Mouse (Mus musculus): ENCODE results near the gene Nsg2.

Gene Nsg2

DNA sequence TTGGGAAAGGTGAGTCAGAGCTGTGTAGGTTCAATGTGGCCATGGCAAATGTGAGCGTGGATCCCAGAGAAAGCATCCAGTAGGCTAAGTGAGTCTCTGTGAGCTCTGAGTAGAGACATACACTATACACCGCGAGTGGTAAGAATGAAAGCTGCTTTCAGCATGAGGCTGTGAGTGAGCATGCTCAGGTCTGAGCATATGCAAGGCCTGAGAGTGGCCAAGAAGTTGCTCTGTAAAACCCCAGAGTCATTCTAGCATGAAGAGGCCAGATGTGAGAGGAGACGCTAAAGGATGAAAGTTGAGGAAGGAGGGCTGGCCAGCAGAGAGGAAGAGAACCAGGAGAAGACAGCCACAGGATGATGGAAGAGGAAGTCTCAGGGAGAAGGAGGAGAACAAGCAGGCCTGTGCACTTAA is 12.8 kb downstream of the Nsg2 start:
- DNase-seq (ENCODE audit: low spot score): no peak

DNA sequence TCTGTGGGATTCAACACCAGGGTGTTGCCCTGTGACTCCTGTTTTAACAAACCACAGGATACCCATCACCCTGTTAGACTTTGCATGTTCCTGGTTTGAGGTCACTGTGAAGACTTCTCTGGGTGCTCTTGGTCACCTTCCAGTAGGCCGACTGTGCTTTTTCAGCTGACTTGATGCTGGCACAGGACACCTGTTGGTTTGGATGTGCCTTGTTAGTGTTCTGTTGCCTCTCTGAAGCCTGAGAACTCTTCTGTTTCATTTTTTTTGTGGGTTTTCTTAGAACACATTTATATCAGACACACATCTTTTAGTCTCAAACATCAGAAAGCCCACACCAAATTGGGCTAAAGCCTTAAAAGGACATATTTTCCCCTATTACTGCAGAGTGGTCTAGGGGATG is 13.3 kb downstream of the Nsg2 start:
- DNase-seq (ENCODE audit: low spot score): no peak

DNA sequence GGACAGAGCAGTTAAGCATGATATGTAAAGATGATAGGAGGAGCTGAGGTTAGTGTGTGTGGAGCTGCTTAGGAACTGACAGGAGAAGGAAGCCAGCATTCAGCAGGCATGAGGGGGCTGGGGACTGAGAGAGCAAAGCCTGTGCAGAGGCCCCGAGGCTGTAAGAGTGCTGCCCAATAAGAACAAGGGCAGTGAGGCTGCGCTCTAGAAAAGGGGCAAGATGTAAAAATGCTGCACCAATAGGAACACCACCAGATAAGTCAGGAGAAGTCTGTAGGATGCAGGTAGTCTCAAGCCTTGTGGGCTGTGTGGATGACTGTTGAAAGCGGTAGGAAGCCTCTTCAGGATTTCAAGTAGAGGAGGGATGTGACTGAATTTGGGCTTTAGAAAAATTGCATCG is 17.9 kb downstream of the Nsg2 start:
- DNase-seq (ENCODE audit: low spot score): no peak

DNA sequence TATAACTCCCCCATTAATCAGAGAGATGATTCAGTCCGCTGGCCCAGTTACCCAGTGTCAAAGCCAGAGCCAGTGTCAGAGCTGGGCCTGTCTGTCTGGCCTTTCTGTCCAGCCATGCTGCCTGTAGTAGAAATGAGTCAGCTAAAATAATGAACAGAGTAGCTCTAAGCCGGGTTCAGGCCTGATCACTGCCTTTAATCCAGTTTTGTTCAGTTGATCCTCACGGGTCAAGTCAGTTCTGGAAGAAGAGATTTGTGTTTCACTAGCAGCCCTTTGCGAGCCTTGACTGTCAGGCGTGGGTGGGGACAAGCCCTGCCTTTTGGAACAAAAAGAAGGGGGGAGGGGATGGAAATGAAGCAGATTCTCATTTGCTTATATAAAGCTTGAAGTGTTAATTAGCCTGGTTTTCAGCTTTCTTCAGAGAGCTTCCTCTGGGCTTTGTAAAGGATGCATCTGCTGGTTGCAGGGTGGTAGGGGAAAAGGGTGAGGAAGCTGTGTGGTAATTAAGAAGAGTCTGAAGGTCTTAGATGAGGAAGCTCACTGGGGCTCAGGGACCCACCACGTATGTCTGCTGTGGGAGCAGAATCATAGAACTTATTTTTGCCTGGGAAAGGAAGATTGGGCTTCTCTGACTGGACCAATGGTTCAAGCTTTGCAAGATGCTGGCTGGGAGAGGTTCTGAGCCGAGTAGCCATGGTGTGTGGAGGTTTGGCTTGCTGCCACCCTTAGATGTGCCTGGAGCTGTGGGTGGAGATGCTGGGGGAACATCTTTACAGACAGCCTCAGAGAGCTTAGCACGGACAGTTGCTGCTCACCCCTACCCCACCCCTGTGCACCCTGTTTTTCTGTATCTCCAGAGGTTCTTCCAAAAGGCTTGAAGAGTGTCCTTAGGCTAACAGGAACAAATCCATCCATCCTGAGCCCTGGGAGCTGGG is 20.0 kb downstream of the Nsg2 start:
- no peak for DNase-seq (ENCODE audit: low spot score)

GRCm38 (mm10) chr11:32026634-32027033 is 26.4 kb downstream of the Nsg2 start:
- no peak for DNase-seq (ENCODE audit: low spot score)

- no peak for DNase-seq (ENCODE audit: low spot score)
Measured at GRCm38 (mm10) chr11:32027474-32028342, 27.4 kb downstream of the Nsg2 start.

- no peak for DNase-seq (ENCODE audit: low spot score)
Measured at GRCm38 (mm10) chr11:32028605-32029004, 28.3 kb downstream of the Nsg2 start.

GRCm38 (mm10) chr11:32029356-32029755 is 29.1 kb downstream of the Nsg2 start:
- no peak for DNase-seq (ENCODE audit: low spot score)

GRCm38 (mm10) chr11:32031396-32031795 is 31.1 kb downstream of the Nsg2 start:
- DNase-seq (ENCODE audit: low spot score): no peak

DNA sequence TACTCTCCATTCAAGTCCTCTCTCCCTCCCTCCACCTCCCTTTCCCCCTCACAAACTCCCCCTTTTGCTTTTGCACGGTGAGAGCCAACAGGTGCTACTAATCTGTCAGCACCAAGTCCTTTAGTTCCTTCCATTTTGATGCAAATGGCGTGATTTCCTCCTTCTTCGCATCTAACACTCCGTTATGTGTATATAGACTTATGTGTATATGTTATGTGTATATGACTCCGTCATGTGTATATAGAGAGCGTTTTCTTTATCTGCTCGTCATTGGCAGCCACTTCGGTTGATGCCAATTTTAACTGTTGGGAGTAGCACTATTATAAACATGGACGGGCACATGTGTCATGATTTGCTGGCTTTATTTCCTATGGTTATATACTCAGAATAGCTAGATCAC is 31.8 kb downstream of the Nsg2 start:
- no peak for DNase-seq (ENCODE audit: low spot score)

DNA sequence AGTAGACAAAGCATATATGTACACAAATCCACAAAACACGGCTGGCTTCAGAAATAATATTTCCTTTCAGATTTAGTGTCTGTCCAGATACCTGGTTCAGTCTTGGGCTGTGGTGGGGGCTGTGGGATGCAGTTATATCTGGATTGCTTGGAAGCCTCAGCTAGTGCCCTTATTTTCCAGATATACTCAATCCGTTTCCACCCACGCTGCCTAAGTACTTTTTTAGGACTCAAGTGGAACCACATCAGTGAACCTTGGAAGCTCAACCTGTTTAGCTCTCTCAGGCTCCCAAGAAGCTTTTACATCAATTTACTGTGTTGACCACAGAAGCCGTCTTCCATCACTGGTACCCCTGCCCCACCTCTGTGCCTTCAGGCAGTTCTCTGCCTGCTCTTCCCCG is 35.6 kb downstream of the Nsg2 start:
- DNase-seq (ENCODE audit: low spot score): no peak

GRCm38 (mm10) chr11:32039656-32040055 is 39.4 kb downstream of the Nsg2 start:
- DNase-seq (ENCODE audit: low spot score): no peak

GRCm38 (mm10) chr11:32057389-32057788 is 57.1 kb downstream of the Nsg2 start:
- no peak for DNase-seq (ENCODE audit: low spot score)

DNA sequence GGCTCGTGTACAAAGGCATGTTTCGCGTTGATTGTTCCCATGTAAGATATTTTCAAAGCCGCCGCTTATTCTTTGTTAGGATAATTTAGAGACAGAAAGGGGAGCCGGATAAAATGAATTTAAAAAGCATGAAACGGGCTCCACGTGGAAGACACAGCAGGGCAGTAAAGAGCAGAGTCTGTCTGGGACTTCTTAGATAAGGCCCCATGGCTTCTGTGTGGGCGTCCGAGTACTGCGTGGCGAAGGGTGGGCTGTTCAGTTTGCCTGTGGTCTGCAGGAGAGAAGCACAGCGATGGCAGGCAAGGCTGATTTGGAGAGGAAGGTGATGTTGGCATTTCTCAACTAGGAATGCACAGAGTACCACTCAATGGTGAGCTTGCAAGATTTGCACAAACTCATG is 57.6 kb downstream of the Nsg2 start:
- no peak for DNase-seq (ENCODE audit: low spot score)

GRCm38 (mm10) chr11:32061020-32061419 is 60.8 kb downstream of the Nsg2 start:
- DNase-seq (ENCODE audit: low spot score): no peak

GRCm38 (mm10) chr11:32061874-32062273 is 61.6 kb downstream of the Nsg2 start:
- no peak for DNase-seq (ENCODE audit: low spot score)

GRCm38 (mm10) chr11:32063775-32064510 is 63.7 kb downstream of the Nsg2 start:
- no peak for DNase-seq (ENCODE audit: low spot score)

DNA sequence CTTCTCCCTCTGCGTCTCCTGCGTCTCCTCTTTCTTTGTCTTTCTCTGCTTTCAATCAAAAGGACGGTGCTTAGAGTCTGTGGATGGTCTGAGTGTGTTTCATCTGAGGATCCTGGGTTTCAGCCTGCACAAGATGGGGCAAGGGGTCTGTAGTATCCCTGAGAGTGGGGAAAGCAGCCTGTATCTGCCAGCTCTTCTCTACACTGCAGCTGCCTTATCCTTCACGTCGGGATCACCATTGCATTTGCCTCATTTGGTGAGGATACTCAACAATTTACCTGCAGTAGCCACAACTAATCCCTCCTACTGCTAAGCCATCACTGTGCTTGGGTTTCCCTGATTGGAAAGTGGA is 64.2 kb downstream of the Nsg2 start:
- DNase-seq (ENCODE audit: low spot score): no peak

- DNase-seq (ENCODE audit: low spot score): no peak
Measured at GRCm38 (mm10) chr11:32068736-32069490, 68.7 kb downstream of the Nsg2 start.

GRCm38 (mm10) chr11:32075163-32075562 is 74.9 kb downstream of the Nsg2 start:
- no peak for DNase-seq (ENCODE audit: low spot score)

DNA sequence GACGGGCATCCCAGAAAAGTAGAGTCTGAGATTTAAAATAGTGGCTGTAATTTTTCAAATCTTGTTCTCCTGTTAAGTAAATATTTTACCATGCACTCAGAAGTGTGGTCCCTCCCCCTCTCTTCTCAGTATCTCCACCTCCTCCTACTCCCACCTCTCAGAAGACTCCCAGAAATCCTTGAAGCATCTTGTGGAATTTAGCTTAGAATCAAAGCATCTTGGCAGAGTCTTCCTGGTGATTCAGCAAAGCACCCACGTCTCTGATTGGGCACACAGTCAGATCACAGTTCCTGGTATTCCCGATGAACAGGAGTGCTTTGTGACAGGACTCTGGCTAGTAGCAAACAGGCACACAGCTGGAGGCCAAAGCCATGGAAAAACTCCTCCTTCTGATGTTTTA is 83.2 kb downstream of the Nsg2 start:
- no peak for DNase-seq (ENCODE audit: low spot score)

DNA sequence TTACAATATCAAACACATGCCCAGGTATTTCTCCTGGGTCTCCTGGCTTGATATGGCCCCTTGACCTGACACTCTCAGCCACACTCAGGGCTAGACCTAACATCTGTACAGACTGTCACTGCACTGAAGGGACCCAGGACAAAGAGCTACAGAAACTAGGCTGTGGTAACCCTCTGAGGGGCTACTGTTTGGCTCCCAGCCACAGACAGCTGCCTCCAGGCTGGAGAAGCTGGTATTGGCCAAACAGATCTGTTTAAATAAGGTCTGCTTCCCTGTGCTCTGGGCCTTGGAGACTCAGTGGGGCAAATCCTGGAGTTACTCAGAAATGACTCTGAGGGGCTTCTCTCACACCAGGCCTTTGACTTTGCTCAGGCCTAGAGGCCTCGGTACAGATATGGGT is 86.3 kb downstream of the Nsg2 start:
- no peak for DNase-seq (ENCODE audit: low spot score)
